Mouse (Mus musculus): Measurements from ENCODE around the gene Galnt13. TPM values are rescaled to one million over a fixed set of nuclear protein-coding genes. Genes with fewer than 3 reads are reported as not detected.
A peak's percentile ranks its signal among the peaks of the same experiment; 100 is the strongest.

Gene Galnt13
- 1.6 and 2.1 TPM in 2 replicates for polyA plus RNA-seq (2014; fragmentation: Nextera tagmentation; extraction: Ambion mirVana)

DNA sequence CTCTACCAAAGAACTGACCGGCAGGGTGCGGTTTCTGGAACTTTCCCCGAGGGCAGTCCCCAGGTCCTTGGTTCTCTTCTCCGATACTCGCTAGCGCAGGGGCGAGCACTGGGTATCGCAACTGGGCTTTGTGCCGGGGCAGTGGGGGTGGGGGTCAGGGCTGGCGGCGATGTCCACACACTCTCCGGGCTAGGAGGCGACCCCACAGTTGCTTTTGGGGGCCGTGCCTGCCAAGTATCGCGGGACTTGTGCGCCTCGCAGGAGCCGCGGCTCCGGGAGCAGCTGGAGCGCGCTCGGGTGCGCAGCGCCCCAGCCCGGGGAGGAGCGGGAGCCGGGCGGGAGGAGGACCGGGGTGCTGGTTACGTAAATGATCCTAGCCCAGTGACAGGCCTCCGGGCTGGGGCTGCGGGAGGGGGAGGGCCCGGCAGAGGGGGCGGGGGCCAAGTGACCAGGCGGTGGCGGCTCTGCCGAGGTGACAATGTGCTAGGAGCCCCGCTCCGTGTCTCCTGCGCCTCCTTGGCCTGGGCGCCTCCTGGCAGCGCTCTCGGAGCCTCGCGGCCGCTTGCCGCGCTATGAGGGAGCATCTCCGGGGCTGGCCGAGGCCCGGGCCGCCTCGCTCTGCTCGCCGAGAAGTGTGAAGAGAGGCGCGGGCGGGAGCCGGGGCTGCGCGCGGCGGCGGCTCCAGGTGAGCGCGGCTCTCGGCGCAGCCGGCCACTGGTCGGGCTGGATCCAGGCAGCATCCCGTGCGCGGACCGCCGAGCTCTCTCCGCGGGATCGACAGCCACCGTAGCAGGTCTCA lies at the start of gene Galnt13:
TSS of gene Galnt13 (plus strand) at position 381 of the 799 bp plus-strand sequence.
- H3K9me3 ChIP-seq (ENCODE audit: control insufficient read depth, low read length) = no peaks in the 10 kb centered on the region
- H3K4me2 ChIP-seq (ENCODE audit: low read depth, low read length) = peak within 1 kb of the TSS; percentile 89
- H3K27ac ChIP-seq (replicated peaks; ENCODE audit: low read depth, low read length) = no peak within 1 kb of the TSS
- DNase-seq (ENCODE audit: low spot score) (peak; percentile 62), ATAC-seq (ENCODE audit: low read depth) (peak; percentile 93)
- peaks cover 39% of the 10 kb centered on the region for H3K27me3 ChIP-seq (replicated peaks; ENCODE audit: control insufficient read depth, insufficient read depth, low read length)
- no peaks in the 10 kb centered on the region for H3K4me1 ChIP-seq (ENCODE audit: control insufficient read depth, insufficient read depth, low read length)
- peak within 1 kb of the TSS; percentile 52 for H3K4me3 ChIP-seq (ENCODE audit: low read depth, low read length)
- WGBS = 1% methylated on average over 33 of the region's 81 CpGs
- H3K9ac ChIP-seq (ENCODE audit: low read depth, low read length) = peak within 1 kb of the TSS; percentile 54
- no peaks in the 10 kb centered on the region for H3K36me3 ChIP-seq (ENCODE audit: control insufficient read depth, insufficient read depth, low read length)

DNA sequence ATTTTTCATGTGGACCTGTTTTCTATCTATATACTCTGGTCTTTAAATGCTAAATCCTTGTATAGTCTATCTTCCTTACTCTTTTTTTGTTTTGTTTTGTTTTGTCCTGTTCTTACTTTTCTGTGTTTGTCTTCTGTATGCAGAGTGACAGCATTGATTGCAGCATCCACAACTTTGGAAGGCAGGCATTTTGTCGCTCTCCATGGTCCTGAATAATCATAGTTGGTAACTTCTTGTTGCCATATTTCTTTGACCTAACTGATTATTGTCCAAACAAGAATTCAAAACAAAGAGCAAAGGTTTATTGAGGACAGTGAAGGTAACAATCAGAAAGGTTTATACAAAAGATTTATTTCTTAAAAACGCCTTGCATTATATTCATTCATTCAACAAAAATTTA lies 5.1 kb upstream of the Galnt13 start:
- no peaks in the 10 kb centered on the region for H3K36me3 ChIP-seq (ENCODE audit: control insufficient read depth, insufficient read depth, low read length)
- H3K4me1 ChIP-seq (ENCODE audit: control insufficient read depth, insufficient read depth, low read length) = no peaks in the 10 kb centered on the region
- H3K4me3 ChIP-seq (ENCODE audit: low read depth, low read length) = no peak overlapping the region
- 40% methylated on average over 2 of the region's 2 CpGs for WGBS
- H3K27me3 ChIP-seq (replicated peaks; ENCODE audit: control insufficient read depth, insufficient read depth, low read length) = peaks cover 9% of the 10 kb centered on the region
- ATAC-seq (ENCODE audit: low read depth) = no peak
- H3K9ac ChIP-seq (ENCODE audit: low read depth, low read length) = no peak overlapping the region
- H3K9me3 ChIP-seq (ENCODE audit: control insufficient read depth, low read length) = no peaks in the 10 kb centered on the region
- peak; percentile 66 for DNase-seq (ENCODE audit: low spot score)
- H3K4me2 ChIP-seq (ENCODE audit: low read depth, low read length) = no peak overlapping the region
- no peak overlapping the region for H3K27ac ChIP-seq (replicated peaks; ENCODE audit: low read depth, low read length)

DNA sequence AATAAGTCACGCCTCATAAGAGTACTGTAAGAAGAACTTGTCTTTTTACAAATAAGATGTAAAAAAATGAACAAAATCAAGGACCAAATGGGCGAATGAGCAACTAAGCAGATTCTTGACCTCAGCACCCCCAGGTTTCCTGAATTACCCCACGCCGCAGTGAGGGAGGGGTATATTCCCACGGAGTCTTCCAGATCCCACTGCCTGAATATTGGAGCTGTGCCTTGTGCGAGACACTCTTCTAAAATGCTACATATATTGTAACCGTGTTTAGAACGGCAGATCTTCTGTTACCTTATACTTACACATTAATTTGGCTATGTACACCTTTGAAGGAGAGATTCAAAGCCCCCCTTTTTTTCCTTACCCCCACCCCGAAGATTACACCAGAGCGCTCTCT lies 737 bp upstream of the Galnt13 start:
- H3K36me3 ChIP-seq (ENCODE audit: control insufficient read depth, insufficient read depth, low read length) = no peaks in the 10 kb centered on the region
- H3K4me2 ChIP-seq (ENCODE audit: low read depth, low read length) = peak overlapping the region; percentile 89
- no peak overlapping the region for H3K27ac ChIP-seq (replicated peaks; ENCODE audit: low read depth, low read length)
- WGBS = 40% methylated on average over 10 of the region's 10 CpGs
- H3K27me3 ChIP-seq (replicated peaks; ENCODE audit: control insufficient read depth, insufficient read depth, low read length) = peaks cover 39% of the 10 kb centered on the region
- DNase-seq (ENCODE audit: low spot score) (no peak), ATAC-seq (ENCODE audit: low read depth) (no peak)
- peak overlapping the region; percentile 52 for H3K4me3 ChIP-seq (ENCODE audit: low read depth, low read length)
- no peaks in the 10 kb centered on the region for H3K9me3 ChIP-seq (ENCODE audit: control insufficient read depth, low read length)
- H3K4me1 ChIP-seq (ENCODE audit: control insufficient read depth, insufficient read depth, low read length) = no peaks in the 10 kb centered on the region
- H3K9ac ChIP-seq (ENCODE audit: low read depth, low read length) = no peak overlapping the region

DNA sequence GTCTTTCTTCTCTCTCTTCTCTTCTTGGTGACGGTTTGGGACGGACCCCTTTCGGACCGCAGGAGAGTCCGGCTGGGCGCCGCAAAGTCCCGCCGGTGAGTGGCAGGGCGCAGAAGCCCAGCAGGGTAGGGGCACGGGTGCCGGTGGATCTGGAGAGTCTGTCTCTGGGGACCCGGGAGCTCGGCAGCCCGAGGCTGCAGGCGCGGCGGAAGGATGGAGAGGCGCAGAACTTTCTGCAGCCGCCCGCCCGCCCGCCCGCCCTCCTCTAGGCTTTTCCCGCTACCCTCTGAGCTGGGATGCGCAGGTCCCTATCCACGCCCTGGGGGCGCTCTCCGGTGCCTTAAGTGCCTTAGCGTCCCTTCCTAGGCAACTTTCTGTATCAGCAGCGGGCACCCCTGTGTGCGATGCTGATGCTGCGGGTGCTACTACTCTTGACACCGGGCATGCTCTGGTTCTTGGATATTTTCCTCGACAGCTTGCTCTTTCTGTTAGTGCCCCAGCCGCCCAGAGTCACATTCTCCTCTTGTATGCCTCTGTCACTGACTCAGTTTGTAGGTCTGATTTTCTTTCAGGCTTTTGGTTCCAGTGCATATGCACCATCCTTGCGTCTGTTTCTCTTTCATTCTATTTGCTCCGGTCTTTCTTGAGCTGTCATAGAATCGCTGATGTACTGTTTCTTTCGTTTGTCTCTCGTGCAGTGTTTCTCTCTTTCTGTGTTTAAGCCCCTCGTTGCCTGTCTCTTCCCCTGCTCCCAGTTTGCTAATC lies 801 bp downstream of the Galnt13 start:
- no peak overlapping the region for H3K27ac ChIP-seq (replicated peaks; ENCODE audit: low read depth, low read length)
- peak; percentile 59; the same call in 1 of the 2 replicates for ATAC-seq (ENCODE audit: low read depth)
- peak overlapping the region; percentile 89 for H3K4me2 ChIP-seq (ENCODE audit: low read depth, low read length)
- no peaks in the 10 kb centered on the region for H3K4me1 ChIP-seq (ENCODE audit: control insufficient read depth, insufficient read depth, low read length)
- H3K9me3 ChIP-seq (ENCODE audit: control insufficient read depth, low read length) = no peaks in the 10 kb centered on the region
- peak; percentile 59 for DNase-seq (ENCODE audit: low spot score)
- peak overlapping the region; percentile 54 for H3K9ac ChIP-seq (ENCODE audit: low read depth, low read length)
- WGBS = 5% methylated on average over 16 of the region's 42 CpGs
- H3K4me3 ChIP-seq (ENCODE audit: low read depth, low read length) = peak overlapping the region; percentile 52
- H3K36me3 ChIP-seq (ENCODE audit: control insufficient read depth, insufficient read depth, low read length) = no peaks in the 10 kb centered on the region
- H3K27me3 ChIP-seq (replicated peaks; ENCODE audit: control insufficient read depth, insufficient read depth, low read length) = peaks cover 39% of the 10 kb centered on the region

DNA sequence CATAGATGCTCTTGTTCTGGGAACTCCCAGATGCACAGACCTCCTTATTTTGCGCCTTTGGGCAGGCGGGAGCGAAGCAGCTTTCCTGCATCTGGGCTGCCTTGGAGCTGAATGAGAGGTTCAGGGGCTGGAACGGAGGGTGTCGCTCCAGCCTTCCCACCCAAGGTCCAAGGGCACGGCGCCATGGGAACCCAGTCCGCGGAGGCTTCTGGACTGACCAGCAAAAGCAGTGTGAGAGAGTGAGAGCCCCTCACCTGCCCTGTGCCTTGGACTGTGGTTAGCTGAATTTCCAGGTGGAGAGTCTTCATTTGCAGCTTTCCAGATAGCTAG lies 1.3 kb downstream of the Galnt13 start:
- no peak overlapping the region for H3K9ac ChIP-seq (ENCODE audit: low read depth, low read length)
- no peaks in the 10 kb centered on the region for H3K4me1 ChIP-seq (ENCODE audit: control insufficient read depth, insufficient read depth, low read length)
- H3K27ac ChIP-seq (replicated peaks; ENCODE audit: low read depth, low read length) = no peak overlapping the region
- H3K4me2 ChIP-seq (ENCODE audit: low read depth, low read length) = peak overlapping the region; percentile 89
- 4% methylated on average over 9 of the region's 9 CpGs for WGBS
- no peaks in the 10 kb centered on the region for H3K36me3 ChIP-seq (ENCODE audit: control insufficient read depth, insufficient read depth, low read length)
- H3K27me3 ChIP-seq (replicated peaks; ENCODE audit: control insufficient read depth, insufficient read depth, low read length) = peaks cover 39% of the 10 kb centered on the region
- peak overlapping the region; percentile 52 for H3K4me3 ChIP-seq (ENCODE audit: low read depth, low read length)
- ATAC-seq (ENCODE audit: low read depth) (no peak), DNase-seq (ENCODE audit: low spot score) (no peak)
- H3K9me3 ChIP-seq (ENCODE audit: control insufficient read depth, low read length) = no peaks in the 10 kb centered on the region

DNA sequence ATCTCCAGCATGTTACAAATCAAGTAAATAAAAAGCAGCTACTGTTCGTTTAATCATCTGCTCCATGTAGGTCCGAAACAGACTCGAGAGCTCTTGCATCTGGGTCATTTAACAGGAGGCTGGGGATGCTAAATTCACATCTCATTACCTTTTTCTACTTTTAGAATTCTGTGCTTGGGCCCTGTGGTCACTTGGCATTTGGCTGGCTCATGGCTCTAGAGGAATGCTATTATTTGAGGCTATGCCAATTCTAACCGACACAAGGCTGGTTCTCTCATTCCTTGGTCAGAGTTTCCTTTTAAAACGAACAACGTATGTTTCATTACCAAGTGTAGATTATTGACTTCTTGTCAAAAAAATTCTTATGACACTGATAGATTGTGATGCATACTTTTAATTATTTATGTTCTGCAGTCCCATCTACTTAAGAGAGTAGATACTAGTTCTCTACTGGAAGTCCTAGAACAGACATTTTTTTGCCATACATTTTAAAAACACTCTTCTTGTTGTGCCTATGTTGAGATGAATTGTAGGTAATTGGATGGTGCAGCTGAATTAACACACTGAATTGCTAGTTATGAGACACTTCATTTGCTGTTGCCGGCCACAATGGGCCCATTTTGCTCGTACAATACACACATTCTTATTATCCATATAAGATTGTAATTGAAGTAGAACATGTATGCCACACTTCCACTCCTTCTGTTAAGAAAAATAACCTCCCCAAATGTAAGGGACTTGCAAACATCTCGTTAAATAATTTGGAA lies 6.8 kb downstream of the Galnt13 start:
- Histone ChIP-seq H3K27ac (replicated peaks; ENCODE audit: low read depth, low read length) (no peak overlapping the region), H3K4me3 (ENCODE audit: low read depth, low read length) (no peak overlapping the region), H3K27me3 (replicated peaks; ENCODE audit: control insufficient read depth, insufficient read depth, low read length) (peaks cover 11% of the 10 kb centered on the region), H3K9me3 (ENCODE audit: control insufficient read depth, low read length) (no peaks in the 10 kb centered on the region), H3K9ac (ENCODE audit: low read depth, low read length) (no peak overlapping the region), H3K4me2 (ENCODE audit: low read depth, low read length) (no peak overlapping the region), H3K36me3 (ENCODE audit: control insufficient read depth, insufficient read depth, low read length) (no peaks in the 10 kb centered on the region), H3K4me1 (ENCODE audit: control insufficient read depth, insufficient read depth, low read length) (no peaks in the 10 kb centered on the region)
- DNase-seq (ENCODE audit: low spot score) (peak; percentile 23), ATAC-seq (ENCODE audit: low read depth) (peak; percentile 15; the same call in 1 of the 2 replicates)
- 81% methylated on average over 9 of the region's 9 CpGs for WGBS

DNA sequence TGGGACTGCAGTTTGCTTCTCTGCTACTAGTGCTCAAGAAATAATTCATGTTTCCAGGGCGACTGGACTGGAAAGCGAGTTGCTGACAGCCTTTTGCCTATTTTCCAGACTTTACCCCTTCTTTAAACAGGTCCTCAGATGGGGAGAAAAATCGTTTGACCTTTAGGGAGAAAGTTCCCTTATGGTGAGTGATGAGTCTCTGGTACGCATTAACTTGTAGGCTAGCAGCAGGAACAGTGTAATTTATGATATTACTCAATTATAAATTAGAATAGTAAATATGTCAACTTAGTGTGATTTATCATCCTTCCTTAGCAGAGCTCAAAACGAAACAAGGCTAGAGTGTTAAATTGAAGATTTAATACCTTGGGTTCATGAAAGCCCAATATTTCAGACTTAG lies 47.3 kb downstream of the Galnt13 start:
- Histone ChIP-seq H3K9ac (ENCODE audit: low read depth, low read length) (no peak overlapping the region), H3K27me3 (replicated peaks; ENCODE audit: control insufficient read depth, insufficient read depth, low read length) (no peaks in the 10 kb centered on the region), H3K36me3 (ENCODE audit: control insufficient read depth, insufficient read depth, low read length) (no peaks in the 10 kb centered on the region), H3K4me2 (ENCODE audit: low read depth, low read length) (no peak overlapping the region), H3K27ac (replicated peaks; ENCODE audit: low read depth, low read length) (no peak overlapping the region), H3K4me3 (ENCODE audit: low read depth, low read length) (no peak overlapping the region), H3K4me1 (ENCODE audit: control insufficient read depth, insufficient read depth, low read length) (no peaks in the 10 kb centered on the region), H3K9me3 (ENCODE audit: control insufficient read depth, low read length) (no peaks in the 10 kb centered on the region)
- ATAC-seq (ENCODE audit: low read depth) (no peak), DNase-seq (ENCODE audit: low spot score) (no peak)
- WGBS = 69% methylated on average over 5 of the region's 5 CpGs

DNA sequence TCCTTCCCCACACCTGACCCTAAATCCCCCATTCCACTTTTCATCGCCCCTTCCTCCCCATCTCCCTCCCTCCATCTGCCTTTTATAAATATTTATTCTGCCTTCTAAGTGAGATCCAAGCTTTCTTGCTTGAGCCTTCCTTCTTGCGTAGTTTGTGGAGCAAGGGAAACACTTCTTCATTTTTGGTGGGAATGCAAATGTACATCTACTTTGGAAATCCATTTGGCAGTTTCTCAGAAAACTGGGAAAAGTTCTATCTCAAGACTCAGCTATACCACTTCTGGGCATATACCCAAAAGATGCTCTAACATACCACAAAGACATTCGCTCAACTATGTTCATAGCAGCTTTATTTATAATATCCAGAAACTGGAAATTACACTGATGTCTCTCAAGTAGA lies 86.9 kb downstream of the Galnt13 start:
- Histone ChIP-seq H3K36me3 (ENCODE audit: control insufficient read depth, insufficient read depth, low read length) (no peaks in the 10 kb centered on the region), H3K27me3 (replicated peaks; ENCODE audit: control insufficient read depth, insufficient read depth, low read length) (no peaks in the 10 kb centered on the region), H3K4me3 (ENCODE audit: low read depth, low read length) (no peak overlapping the region), H3K9me3 (ENCODE audit: control insufficient read depth, low read length) (no peaks in the 10 kb centered on the region), H3K27ac (replicated peaks; ENCODE audit: low read depth, low read length) (no peak overlapping the region), H3K4me2 (ENCODE audit: low read depth, low read length) (no peak overlapping the region), H3K9ac (ENCODE audit: low read depth, low read length) (no peak overlapping the region), H3K4me1 (ENCODE audit: control insufficient read depth, insufficient read depth, low read length) (no peaks in the 10 kb centered on the region)
- DNase-seq (ENCODE audit: low spot score) = no peak
- ATAC-seq (ENCODE audit: low read depth) = no peak
- 83% methylated on average over 3 of the region's 3 CpGs for WGBS
